ENCODE assay signal across 16 mouse cellular contexts in the genomic region with DNA sequence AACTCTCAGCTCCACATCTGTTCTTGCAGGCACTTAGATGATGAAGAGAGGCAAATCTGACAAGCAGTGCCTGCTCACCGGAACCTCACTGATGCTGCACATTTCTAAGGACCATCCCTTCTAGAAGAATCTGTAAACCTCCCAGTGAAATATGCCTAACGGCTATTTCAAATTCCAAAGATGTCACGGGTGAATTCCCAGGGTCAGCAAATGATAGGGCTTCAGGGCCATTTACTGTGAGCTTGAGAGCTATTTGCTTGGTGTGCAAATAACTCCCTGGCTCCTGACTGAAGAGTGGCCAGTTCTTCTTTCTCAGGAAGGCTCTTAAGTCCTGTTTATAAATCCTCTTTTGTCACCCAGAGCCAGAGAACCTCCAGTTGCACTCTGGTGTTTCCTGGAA.
DNase-seq lines count a peak whose midpoint lies in the region; ATAC-seq and TF ChIP-seq lines count a peak whose summit lies in the region.
"Had no signal": no experiment of that assay in that cellular context is flagged by ENCODE, and none has a peak within 500 bp of the region (broad histone marks: within the 10 kb centered on the region; RNA-seq: fewer than 3 reads in every experiment).

No protein-coding gene starts in this region.

- no peaks in the 10 kb centered on the region for H3K36me3 ChIP-seq in stomach, postnatal 0 days (ENCODE audit: control insufficient read depth, insufficient read depth, low read length)
- H3K36me3 ChIP-seq: embryonic facial prominence, embryonic 13.5 days; forebrain, embryonic 12.5 days; liver, embryonic 12.5 days; neural tube, embryonic 12.5 days had no signal

- ATAC-seq in stomach, postnatal 0 days (ENCODE audit: low FRiP score, low TSS enrichment) = no peak
- ATAC-seq: liver, embryonic 12.5 days had no signal

- WGBS in stomach, postnatal 0 days = 34% methylated on average over 3 of the region's 3 CpGs

- H3K9ac ChIP-seq in stomach, postnatal 0 days (ENCODE audit: low read length) = no peak overlapping the region
- H3K9ac ChIP-seq: embryonic facial prominence, embryonic 13.5 days; forebrain, embryonic 12.5 days; liver, embryonic 12.5 days; neural tube, embryonic 12.5 days had no signal

- DNase-seq in lung, adult 18-20 months = peak; percentile 22 to 38
- no peak for DNase-seq in lung, postnatal 10 days
- DNase-seq in embryo, embryonic 10 days (ENCODE audit: low spot score) = peak; percentile 38
- DNase-seq in kidney, adult 9 months = peak; percentile 45
- no peak for DNase-seq in stomach, postnatal 0 days (ENCODE audit: low spot score)
- DNase-seq in right cerebral cortex, postnatal 10 days (ENCODE audit: low spot score in 2 of 2) = no peak
- DNase-seq in left cerebral cortex, postnatal 10 days (ENCODE audit: extremely low spot score in 1 of 2, low spot score in 2 of 2) = no peak
- DNase-seq: cerebellum, adult 8-10 months; heart, postnatal 4 days; left cerebral cortex, postnatal 4 days; spleen, adult 18-20 months had no signal

- 0 out of 2 replicates have a peak overlapping the region, but pooled peaks have one; percentile 56 for H3K27ac ChIP-seq in stomach, postnatal 0 days (replicated peaks)
- H3K27ac ChIP-seq: embryonic facial prominence, embryonic 13.5 days; forebrain, embryonic 12.5 days; liver, embryonic 12.5 days; neural tube, embryonic 12.5 days had no signal

- H3K27me3 ChIP-seq in stomach, postnatal 0 days (ENCODE audit: control insufficient read depth, insufficient read depth, low read length) = no peaks in the 10 kb centered on the region
- H3K27me3 ChIP-seq: embryonic facial prominence, embryonic 13.5 days; forebrain, embryonic 12.5 days; liver, embryonic 12.5 days; neural tube, embryonic 12.5 days had no signal

- no peak for TF ChIP-seq CTCF in stomach, postnatal 0 days (IDR thresholded peaks at IDR 0.05; ENCODE audit: low read depth)

- intact Hi-C loops in left cerebral cortex, postnatal 10 days (cut with DNase I) = no loop called here

- no peak overlapping the region for H3K4me3 ChIP-seq in stomach, postnatal 0 days (ENCODE audit: low read depth, low read length)
- H3K4me3 ChIP-seq: embryonic facial prominence, embryonic 13.5 days; forebrain, embryonic 12.5 days; liver, embryonic 12.5 days; neural tube, embryonic 12.5 days had no signal

- H3K4me1 ChIP-seq in stomach, postnatal 0 days (replicated peaks; ENCODE audit: control insufficient read depth, insufficient read depth) = 0 out of 2 replicates have a peak, but pooled peaks cover 4% of the 10 kb centered on the region
- H3K4me1 ChIP-seq: forebrain, embryonic 12.5 days; liver, embryonic 12.5 days; neural tube, embryonic 12.5 days had no signal

- no peak overlapping the region for H3K4me2 ChIP-seq in stomach, postnatal 0 days (replicated peaks; ENCODE audit: low read depth)
- H3K4me2 ChIP-seq: embryonic facial prominence, embryonic 13.5 days; forebrain, embryonic 12.5 days; heart, embryonic 11.5 days; liver, embryonic 12.5 days; neural tube, embryonic 12.5 days had no signal

- no peaks in the 10 kb centered on the region for H3K9me3 ChIP-seq in stomach, postnatal 0 days (ENCODE audit: control insufficient read depth, low read length)
- H3K9me3 ChIP-seq: embryonic facial prominence, embryonic 13.5 days; forebrain, embryonic 12.5 days; liver, embryonic 12.5 days; neural tube, embryonic 12.5 days had no signal

- TF ChIP-seq EP300 in stomach, postnatal 0 days (optimal IDR thresholded peaks at IDR 0.05) = no peak

Comparison
In these comparisons a context has a peak if more than half of its experiments do, and no peak if none do; other contexts are left out.
1. DNase-seq: peak in lung, adult 18-20 months (2 of 2), embryo, embryonic 10 days (single experiment) and kidney, adult 9 months (single experiment); none in lung, postnatal 10 days (single experiment), stomach, postnatal 0 days (single experiment), right cerebral cortex, postnatal 10 days (0 of 2) and left cerebral cortex, postnatal 10 days (0 of 2).